ENCODE assay signal across 10 mouse cellular contexts in the genomic region with DNA sequence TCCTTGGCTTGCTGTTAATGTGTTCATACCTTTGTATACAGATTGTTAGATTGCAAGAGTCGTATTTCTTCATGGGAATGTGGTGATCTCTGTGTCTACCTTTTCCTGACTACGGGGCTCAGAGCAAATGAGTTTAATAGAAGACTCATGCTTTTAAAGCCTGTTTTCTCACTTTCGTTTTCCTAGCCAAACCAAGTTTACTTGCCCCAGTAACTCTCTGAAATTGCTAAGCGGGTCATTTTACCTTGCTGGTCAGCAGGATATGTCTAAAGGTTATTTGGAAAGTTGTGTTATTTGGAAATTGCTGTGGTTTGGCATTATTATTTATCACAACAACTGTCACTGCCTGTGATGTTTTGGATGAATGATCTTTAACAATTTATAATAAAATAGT. TPM values are rescaled to one million over a fixed set of nuclear protein-coding genes. Genes with fewer than 3 reads are reported as not detected.
DNase-seq lines count a peak whose midpoint lies in the region; ATAC-seq and TF ChIP-seq lines count a peak whose summit lies in the region.
"Had no signal": no experiment of that assay in that cellular context is flagged by ENCODE, and none has a peak within 500 bp of the region (broad histone marks: within the 10 kb centered on the region; RNA-seq: fewer than 3 reads in every experiment).

No protein-coding gene starts in this region.

- 38% methylated on average over 4 of the region's 4 CpGs for WGBS in kidney, embryonic 16.5 days
- WGBS in intestine, embryonic 14.5 days = 48% methylated on average over 4 of the region's 4 CpGs

- no peak overlapping the region for H3K27ac ChIP-seq in kidney, embryonic 16.5 days (ENCODE audit: low read length)
- no peak overlapping the region for H3K27ac ChIP-seq in intestine, embryonic 14.5 days (ENCODE audit: low read depth)

- H3K4me1 ChIP-seq in kidney, embryonic 16.5 days (ENCODE audit: insufficient read depth, low read length) = peaks cover 21% of the 10 kb centered on the region
- peaks cover 19% of the 10 kb centered on the region for H3K4me1 ChIP-seq in intestine, embryonic 14.5 days (replicated peaks; ENCODE audit: control insufficient read depth, insufficient read depth, low read length)

- H3K79me2 ChIP-seq in myocyte (ENCODE audit: control insufficient read depth, insufficient read depth) = peaks cover 64% of the 10 kb centered on the region

- peak overlapping the region; percentile 90 for H3K9ac ChIP-seq in kidney, embryonic 16.5 days (replicated peaks; ENCODE audit: low read length)
- peak overlapping the region; percentile 81 for H3K9ac ChIP-seq in intestine, embryonic 14.5 days (ENCODE audit: low read length)

- H3ac ChIP-seq in myocyte (ENCODE audit: control insufficient read depth, insufficient read length) = peak overlapping the region; percentile 80

- H3K27me3 ChIP-seq in kidney, embryonic 16.5 days (ENCODE audit: insufficient read depth, low read length) = no peaks in the 10 kb centered on the region
- H3K27me3 ChIP-seq in intestine, embryonic 14.5 days (replicated peaks; ENCODE audit: control insufficient read depth, insufficient read depth, low read length) = no peaks in the 10 kb centered on the region
- H3K27me3 ChIP-seq in myocyte (ENCODE audit: control insufficient read depth, insufficient read depth, insufficient read length) = no peaks in the 10 kb centered on the region

- H3K4me2 ChIP-seq in kidney, embryonic 16.5 days (replicated peaks; ENCODE audit: low read depth, low read length) = peak overlapping the region; percentile 95
- peak overlapping the region; percentile 73 for H3K4me2 ChIP-seq in intestine, embryonic 14.5 days (ENCODE audit: low read length)
- H3K4me2 ChIP-seq in myocyte (ENCODE audit: low read depth) = peak overlapping the region; percentile 96

- DNase-seq in kidney, adult 11 months = no peak
- DNase-seq in c-Kit-positive CD71-positive TER-119-negative erythroid progenitor cells, embryonic 14.5 days (ENCODE audit: low read depth) = peak; percentile 24
- DNase-seq in intestine, embryonic 14.5 days (ENCODE audit: low spot score) = no peak
- DNase-seq in cerebellum, postnatal 4 days (ENCODE audit: low spot score in 2 of 2) = no peak
- no peak for DNase-seq in embryo, embryonic 10.5 days (ENCODE audit: low spot score)
- DNase-seq in gastrocnemius, adult 8-10 months (ENCODE audit: low spot score in 2 of 2) = no peak
- DNase-seq: gastrocnemius, postnatal 25 days; retina, postnatal 1 day had no signal

- H3K36me3 ChIP-seq in kidney, embryonic 16.5 days (ENCODE audit: insufficient read depth, low read length) = peaks cover 7% of the 10 kb centered on the region; the same call in 1 of the 2 replicates
- peaks cover 12% of the 10 kb centered on the region for H3K36me3 ChIP-seq in intestine, embryonic 14.5 days (ENCODE audit: control insufficient read depth, insufficient read depth, low read length)
- no peaks in the 10 kb centered on the region for H3K36me3 ChIP-seq in myocyte (ENCODE audit: control insufficient read depth, insufficient read depth)

- H3K4me3 ChIP-seq in kidney, embryonic 16.5 days (ENCODE audit: low read length) = peak overlapping the region; percentile 93
- H3K4me3 ChIP-seq in intestine, embryonic 14.5 days (ENCODE audit: low read depth, low read length) = peak overlapping the region; percentile 87
- peak overlapping the region; percentile 79 for H3K4me3 ChIP-seq in myocyte

- no peak for ATAC-seq in kidney, embryonic 16.5 days (ENCODE audit: low FRiP score, low TSS enrichment)
- no peak for ATAC-seq in intestine, embryonic 14.5 days (replicated peaks; ENCODE audit: low FRiP score, low TSS enrichment, low read depth)

- no peak for TF ChIP-seq POLR2A in myocyte (IDR thresholded peaks at IDR 0.05; ENCODE audit: insufficient read length, low read depth)

- no peaks in the 10 kb centered on the region for H3K9me3 ChIP-seq in kidney, embryonic 16.5 days (ENCODE audit: low read length)
- no peaks in the 10 kb centered on the region for H3K9me3 ChIP-seq in intestine, embryonic 14.5 days (ENCODE audit: control insufficient read depth, low read length)

TF ChIP-seq in myocyte, 11 proteins besides CTCF, POLR2A, EP300 and RAD21:
- TF ChIP-seq MYOD1 (IDR thresholded peaks at IDR 0.05; ENCODE audit: control insufficient read depth in 1 of 3, insufficient read length in 2 of 3, low read depth in 2 of 3) (no peak), CEBPB (IDR thresholded peaks at IDR 0.05; ENCODE audit: insufficient read depth, poor library complexity, severe bottlenecking) (no peak), POLR2AphosphoS2 (IDR thresholded peaks at IDR 0.05; ENCODE audit: insufficient read length, low read depth) (no peak)

RNA-seq across cellular contexts. Expression of a gene that starts 29.0 kb away (rescaled TPM):
- 72.2 and 73.6 TPM in 2 replicates for polyA plus RNA-seq in kidney, embryonic 16.5 days (2015; fragmentation: Nextera tagmentation; extraction: Ambion mirVana)
- 72.0 and 76.6 TPM in 2 replicates for polyA plus RNA-seq in intestine, embryonic 14.5 days (2014; fragmentation: Nextera tagmentation; extraction: Ambion mirVana)
- 130 TPM for polyA plus RNA-seq in myocyte (2012; fragmentation: generic; extraction: Trizol)
- total RNA-seq in gastrocnemius, adult 8-10 months (2022) = 100 to 1,000 TPM; 118 to 178 (median 133) TPM

RNA-seq across cellular contexts. Expression of a gene that starts 29.1 kb away (rescaled TPM):
- 27.6 and 32.7 TPM in 2 replicates for polyA plus RNA-seq in kidney, embryonic 16.5 days (2015; fragmentation: Nextera tagmentation; extraction: Ambion mirVana)
- polyA plus RNA-seq in intestine, embryonic 14.5 days (2014; fragmentation: Nextera tagmentation; extraction: Ambion mirVana) = 17.1 and 23.1 TPM in 2 replicates
- polyA plus RNA-seq in myocyte (2012; fragmentation: generic; extraction: Trizol) = 26.1 TPM
- total RNA-seq in gastrocnemius, adult 8-10 months (2022) = 10 to 100 TPM; 34.6 to 37.8 (median 36.6) TPM

RNA-seq across cellular contexts. Expression of a gene that starts 29.1 kb away (rescaled TPM):
- polyA plus RNA-seq in kidney, embryonic 16.5 days (2015; fragmentation: Nextera tagmentation; extraction: Ambion mirVana) = 122 and 123 TPM in 2 replicates
- 132 TPM in 2 replicates for polyA plus RNA-seq in intestine, embryonic 14.5 days (2014; fragmentation: Nextera tagmentation; extraction: Ambion mirVana)
- 115 TPM for polyA plus RNA-seq in myocyte (2012; fragmentation: generic; extraction: Trizol)
- total RNA-seq in gastrocnemius, adult 8-10 months (2022) = 10 to 100 TPM; 33.1 to 39.4 (median 36.0) TPM
